Mouse (Mus musculus) limb, embryonic 13.5 days (tissue): ENCODE data around the gene Stx19. TPM values are rescaled to one million over a fixed set of nuclear protein-coding genes. Genes with fewer than 3 reads are reported as not detected.

Source experiments
- ATAC-seq: fragments of 200-750 bp; cut with Nextera tagmentation; 2 replicates; pipeline ENCODE4 v1.8.0; 2017; ENCODE audit warnings: low read depth, moderate number of reproducible peaks, moderate TSS enrichment; ENCODE audit not compliant: low FRiP score
- H3K27ac ChIP-seq: fragments of 300-500 bp; sonication (generic); 2 replicates; pipeline ENCODE4 v1.5.1; 2015; ENCODE audit warnings: inconsistent platforms, mild to moderate bottlenecking, moderate library complexity
- H3K27me3 ChIP-seq: fragments of 300-500 bp; sonication (generic); 2 replicates; pipeline ENCODE4 v1.6.1; 2015; ENCODE audit warnings: mild to moderate bottlenecking, inconsistent platforms
- H3K36me3 ChIP-seq: fragments of 300-500 bp; sonication (generic); 2 replicates; pipeline ENCODE4 v1.6.1; 2015; ENCODE audit warnings: inconsistent platforms, mild to moderate bottlenecking, moderate library complexity
- H3K4me1 ChIP-seq: fragments of 300-500 bp; sonication (generic); 2 replicates; pipeline ENCODE4 v1.6.1; 2015; ENCODE audit warnings: inconsistent platforms
- H3K4me2 ChIP-seq: fragments of 300-500 bp; sonication (generic); replicated peaks from 2 replicates; pipeline ENCODE4 v1.6.1; 2015; ENCODE audit warnings: inconsistent platforms, mild to moderate bottlenecking, moderate library complexity
- H3K4me3 ChIP-seq: fragments of 300-500 bp; sonication (generic); 2 replicates; pipeline ENCODE4 v1.5.1; 2015; ENCODE audit warnings: moderate library complexity, mild to moderate bottlenecking, inconsistent platforms
- H3K9ac ChIP-seq: fragments of 300-500 bp; sonication (generic); 2 replicates; pipeline ENCODE4 v1.6.1; 2015; ENCODE audit warnings: mild to moderate bottlenecking, inconsistent platforms
- H3K9me3 ChIP-seq: fragments of 300-500 bp; sonication (generic); 2 replicates; pipeline ENCODE4 v1.6.1; 2016; ENCODE audit warnings: inconsistent platforms
- WGBS: fragments of 180-500 bp; shearing (Covaris S2); methylation state at CpG from one replicate; pipeline ENCODE4 v1.1.7; 2015; 5-methylcytosine and 5-hydroxymethylcytosine counted together
- polyA plus RNA-seq: library from polyadenylated mRNA; unstranded; fragments of >200 nt; fragmentation: Nextera tagmentation; extraction: Ambion mirVana; gene quantifications from 2 replicates; pipeline ENCODE4 v1.2.1, GENCODE M21; 2015

Gene Stx19
- 1.00 and 1.1 TPM in 2 replicates for polyA plus RNA-seq

DNA sequence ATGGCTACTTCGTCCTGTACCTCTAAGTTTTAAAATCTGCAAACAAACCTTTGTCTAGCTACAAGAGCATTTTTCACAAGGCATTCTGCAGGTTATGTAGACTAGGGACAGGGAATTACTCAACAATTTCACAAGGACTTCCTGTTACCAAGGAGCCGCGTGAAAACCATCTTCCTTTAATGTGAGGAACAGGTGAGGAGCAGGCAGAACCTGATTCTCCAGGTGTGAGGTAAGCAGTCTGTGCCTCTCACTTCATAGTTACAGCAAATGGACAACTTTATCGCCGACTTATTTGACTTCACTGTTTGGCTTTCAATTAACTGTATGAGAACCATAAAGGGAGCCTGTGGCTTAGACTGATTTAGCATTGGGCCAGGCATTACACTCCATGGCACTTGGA lies at the start of gene Stx19:
Gene Stx19 (plus strand): TSS at position 186 of the 400 bp plus-strand sequence.
- H3K36me3 ChIP-seq, result peaks cover 3% of the 10 kb centered on the region; the same call in 1 of the 2 replicates
- no peak for ATAC-seq
- H3K9ac ChIP-seq, result no peak within 1 kb of the TSS
- H3K4me2 ChIP-seq, result no peak within 1 kb of the TSS
- H3K9me3 ChIP-seq, result no peaks in the 10 kb centered on the region
- H3K4me1 ChIP-seq, result no peaks in the 10 kb centered on the region
- H3K27ac ChIP-seq, result no peak within 1 kb of the TSS
- no peaks in the 10 kb centered on the region for H3K27me3 ChIP-seq
- WGBS, result 67% methylated on average over 5 of the region's 5 CpGs
- no peak within 1 kb of the TSS for H3K4me3 ChIP-seq

DNA sequence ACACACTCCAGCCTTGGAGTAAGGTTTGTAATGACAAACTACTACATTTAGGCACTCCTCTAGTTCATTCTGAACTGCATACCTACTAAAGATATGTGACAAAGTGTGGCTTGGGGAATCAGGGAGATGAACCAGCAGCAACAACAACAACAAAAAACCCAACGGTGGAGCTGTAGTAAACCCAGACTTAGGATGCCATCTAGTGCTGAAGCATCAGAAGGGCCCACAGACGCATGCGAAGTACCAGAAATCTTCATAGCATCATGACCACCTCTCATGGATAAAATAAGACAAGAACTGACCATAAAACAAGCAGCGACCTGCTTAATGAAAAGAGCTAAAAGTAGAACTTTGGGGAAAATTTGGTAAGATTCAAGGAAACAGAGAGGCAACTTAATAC lies 41.0 kb upstream of the Stx19 start:
- no peak overlapping the region for H3K4me3 ChIP-seq
- ATAC-seq, result no peak
- H3K9ac ChIP-seq, result no peak overlapping the region

DNA sequence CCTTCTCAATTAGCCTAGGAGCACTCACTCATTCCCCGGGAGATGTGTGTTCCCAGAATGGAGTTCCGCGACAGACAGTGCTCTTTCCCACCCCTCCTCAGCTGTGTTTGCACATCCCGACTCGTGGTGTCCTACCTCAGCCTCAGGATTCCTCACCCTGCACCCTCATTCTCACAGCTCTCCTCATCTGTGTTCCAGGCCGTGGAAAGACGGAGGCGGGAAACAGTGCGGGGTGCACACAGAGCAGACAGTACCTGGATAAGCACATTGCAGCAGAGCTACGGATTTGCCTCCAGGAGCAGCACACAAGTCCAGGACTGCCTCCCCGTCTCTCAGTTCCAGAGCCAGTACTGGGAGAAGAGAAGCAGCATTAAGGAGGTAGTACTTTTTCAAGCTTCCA lies 38.4 kb upstream of the Stx19 start:
- H3K9me3 ChIP-seq, result no peaks in the 10 kb centered on the region
- no peak overlapping the region for H3K27ac ChIP-seq
- H3K4me2 ChIP-seq, result no peak overlapping the region
- peaks cover 7% of the 10 kb centered on the region for H3K36me3 ChIP-seq
- no peak overlapping the region for H3K4me3 ChIP-seq
- H3K9ac ChIP-seq, result no peak overlapping the region
- H3K4me1 ChIP-seq, result peaks cover 10% of the 10 kb centered on the region
- H3K27me3 ChIP-seq, result 0 out of 2 replicates have a peak, but pooled peaks cover 3% of the 10 kb centered on the region
- 86% methylated on average over 11 of the region's 11 CpGs for WGBS
- no peak for ATAC-seq

More for the DNA sequence above, 41.0 kb upstream of the Stx19 start:
- Histone ChIP-seq H3K9me3 (no peaks in the 10 kb centered on the region), H3K4me1 (peaks cover 5% of the 10 kb centered on the region), H3K36me3 (peaks cover 7% of the 10 kb centered on the region; the same call in 1 of the 2 replicates), H3K27ac (no peak overlapping the region), H3K4me2 (no peak overlapping the region), H3K27me3 (no peaks in the 10 kb centered on the region)
- WGBS, result 77% methylated on average over 4 of the region's 4 CpGs

DNA sequence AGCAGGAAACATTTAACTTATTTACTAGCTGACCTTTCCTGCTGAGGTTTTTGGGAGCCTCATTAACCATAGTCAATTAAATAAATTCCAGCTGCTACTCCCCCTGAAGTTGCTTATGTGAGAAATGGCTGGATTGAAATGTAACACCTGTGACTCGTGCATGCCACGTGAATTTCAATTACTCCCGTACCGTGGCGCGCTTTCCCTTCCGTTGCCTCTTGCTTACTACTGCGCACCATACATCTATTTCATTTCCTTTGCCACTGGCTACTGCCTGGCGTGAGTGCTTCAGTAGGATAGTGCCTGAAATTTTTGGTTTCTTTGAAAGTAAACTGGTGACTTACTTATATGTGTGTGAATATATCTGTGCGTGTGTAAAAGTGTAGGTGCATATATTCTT lies 36.2 kb upstream of the Stx19 start:
- no peak overlapping the region for H3K4me3 ChIP-seq
- H3K9me3 ChIP-seq, result no peaks in the 10 kb centered on the region
- WGBS, result 16% methylated on average over 10 of the region's 10 CpGs
- no peak for ATAC-seq
- H3K27me3 ChIP-seq, result 0 out of 2 replicates have a peak, but pooled peaks cover 3% of the 10 kb centered on the region
- H3K9ac ChIP-seq, result no peak overlapping the region
- peaks cover 10% of the 10 kb centered on the region for H3K4me1 ChIP-seq
- H3K36me3 ChIP-seq, result peaks cover 7% of the 10 kb centered on the region
- no peak overlapping the region for H3K27ac ChIP-seq
- 0 out of 2 replicates have a peak overlapping the region, but pooled peaks have one; percentile 7 for H3K4me2 ChIP-seq

DNA sequence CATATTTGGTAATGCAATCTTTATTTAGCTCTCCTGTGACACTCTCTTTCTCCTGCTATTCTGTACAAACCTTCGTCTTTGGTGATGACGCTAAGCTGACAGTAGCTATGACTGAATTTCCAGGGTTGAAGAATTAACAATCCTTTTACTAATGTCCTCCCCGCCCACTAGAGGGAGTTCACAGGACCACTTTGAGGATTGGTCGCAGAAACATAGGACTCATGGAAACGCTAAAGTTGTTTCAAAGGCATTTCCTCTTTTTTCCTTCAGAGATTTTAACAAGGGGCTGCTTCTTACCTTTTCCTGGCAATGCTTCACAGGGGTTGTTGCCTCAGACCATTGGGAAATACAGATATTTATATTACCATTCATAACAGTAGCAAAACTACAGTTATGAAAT lies 32.2 kb upstream of the Stx19 start:
- no peak overlapping the region for H3K9ac ChIP-seq
- H3K27me3 ChIP-seq, result 0 out of 2 replicates have a peak, but pooled peaks cover 3% of the 10 kb centered on the region
- ATAC-seq, result no peak
- H3K9me3 ChIP-seq, result no peaks in the 10 kb centered on the region
- no peak overlapping the region for H3K4me3 ChIP-seq
- 60% methylated on average over 5 of the region's 5 CpGs for WGBS
- H3K27ac ChIP-seq, result no peak overlapping the region
- peaks cover 24% of the 10 kb centered on the region for H3K4me1 ChIP-seq
- H3K36me3 ChIP-seq, result no peaks in the 10 kb centered on the region; the same call in 1 of the 2 replicates
- no peak overlapping the region for H3K4me2 ChIP-seq

DNA sequence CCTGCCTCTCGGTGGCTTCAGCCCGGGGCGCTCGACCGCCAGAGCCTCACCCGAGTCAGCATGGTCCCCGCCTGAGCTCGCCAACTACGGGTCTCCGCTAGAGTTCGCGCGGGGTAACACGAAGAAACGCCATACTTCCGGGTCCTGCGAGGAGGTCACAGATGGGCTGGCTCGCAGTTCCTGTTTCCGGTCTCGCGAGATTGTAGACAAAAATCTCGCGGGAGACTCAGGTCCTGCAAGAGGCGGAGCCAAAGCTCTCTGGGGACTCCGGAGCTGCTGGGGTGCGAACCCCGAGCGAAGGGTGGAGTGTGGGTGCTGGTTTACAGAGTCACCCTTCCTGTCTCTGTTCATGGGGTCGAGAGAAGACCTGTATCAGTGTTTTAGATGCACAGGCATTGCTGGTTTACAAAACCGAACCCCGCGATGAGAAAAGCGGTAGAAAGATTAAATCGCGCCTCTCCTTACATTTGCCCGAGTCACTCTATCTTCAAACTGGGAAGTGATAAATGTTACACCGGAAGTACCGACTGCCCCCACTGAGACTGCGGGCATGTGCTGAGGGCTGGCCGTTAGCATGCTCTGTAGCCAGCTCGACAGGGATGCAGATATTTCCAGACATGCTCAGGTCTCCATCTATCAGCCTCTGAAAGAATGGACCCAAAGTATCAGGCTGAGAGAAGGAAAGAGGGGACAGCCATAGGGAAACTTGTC lies 27.7 kb upstream of the Stx19 start, which contains the start of gene Nsun3:
Gene Nsun3 (minus strand): TSS at position 198 of the 711 bp plus-strand sequence.
- no peaks in the 10 kb centered on the region for H3K27me3 ChIP-seq
- H3K4me1 ChIP-seq, result peaks cover 18% of the 10 kb centered on the region
- H3K9ac ChIP-seq, result peak within 1 kb of the TSS; percentile 84
- peak within 1 kb of the TSS; percentile 73 for H3K4me2 ChIP-seq
- H3K27ac ChIP-seq, result peak within 1 kb of the TSS; percentile 90
- peak within 1 kb of the TSS; percentile 77 for H3K4me3 ChIP-seq
- no peaks in the 10 kb centered on the region for H3K36me3 ChIP-seq
- ATAC-seq, result peak; percentile 98
- H3K9me3 ChIP-seq, result no peaks in the 10 kb centered on the region
- WGBS, result 2% methylated on average over 41 of the region's 41 CpGs

DNA sequence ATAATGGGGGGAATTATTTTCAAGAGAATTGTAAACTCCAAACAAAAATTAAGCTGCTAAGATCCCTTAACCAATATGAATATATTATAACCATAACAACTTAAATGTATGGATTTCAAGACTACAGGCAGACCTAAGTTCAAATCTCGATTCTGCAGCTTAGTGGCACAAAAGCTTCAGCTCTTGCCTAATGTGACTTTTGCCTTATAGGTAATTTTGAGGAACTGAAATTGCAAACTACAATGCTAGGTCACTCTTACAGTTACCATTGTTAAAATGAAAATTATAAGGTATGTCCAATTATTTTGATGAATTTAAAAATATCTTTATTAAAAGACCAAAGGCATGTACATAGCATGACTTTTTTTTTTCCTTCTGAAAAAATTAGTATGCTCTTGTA lies 17.9 kb upstream of the Stx19 start:
- WGBS, result 80% methylated on average over 1 of the region's 1 CpGs
- no peak for ATAC-seq
- H3K27me3 ChIP-seq, result no peaks in the 10 kb centered on the region
- no peak overlapping the region for H3K9ac ChIP-seq
- peaks cover 22% of the 10 kb centered on the region for H3K36me3 ChIP-seq
- H3K4me2 ChIP-seq, result no peak overlapping the region
- H3K27ac ChIP-seq, result no peak overlapping the region
- H3K4me3 ChIP-seq, result no peak overlapping the region
- no peaks in the 10 kb centered on the region for H3K4me1 ChIP-seq
- H3K9me3 ChIP-seq, result no peaks in the 10 kb centered on the region

DNA sequence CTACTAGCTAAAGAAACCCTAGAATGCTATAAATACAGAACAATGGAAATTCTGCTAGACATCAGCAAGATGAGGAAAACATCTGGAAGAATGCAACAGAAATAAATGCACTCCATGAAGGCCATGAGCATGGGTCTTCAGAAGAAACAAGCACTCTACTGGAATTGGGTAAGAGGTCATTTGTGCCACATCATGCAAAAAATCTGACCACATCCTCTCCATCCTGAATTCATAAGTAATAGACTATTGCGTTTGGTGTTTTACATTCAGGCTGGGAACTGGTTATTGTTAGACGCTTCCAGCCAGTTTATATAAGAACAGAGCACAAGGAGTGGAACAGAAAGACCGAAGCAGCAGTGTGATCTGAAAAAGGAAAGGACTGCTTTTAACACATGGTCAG lies 15.7 kb upstream of the Stx19 start:
- no peak for ATAC-seq
- no peak overlapping the region for H3K4me3 ChIP-seq

DNA sequence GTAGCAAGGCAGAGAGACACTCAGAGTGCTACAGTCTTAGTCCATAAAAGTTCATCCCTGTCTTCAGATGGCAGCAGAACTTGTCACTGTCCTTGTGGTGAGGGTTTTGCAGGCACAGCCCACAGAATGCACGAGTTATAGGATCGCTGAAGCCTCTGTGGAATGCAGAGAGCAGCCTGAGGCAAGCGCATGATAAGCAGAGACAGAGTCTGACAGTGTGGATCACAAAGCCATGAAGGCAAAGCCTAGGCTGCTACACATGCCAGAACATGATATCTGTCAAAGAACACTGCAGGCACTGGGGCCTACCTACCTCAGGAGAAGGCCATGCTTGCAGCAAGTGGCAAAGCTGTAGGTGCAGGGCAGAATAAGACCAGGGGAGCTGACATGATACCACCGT lies 15.1 kb upstream of the Stx19 start:
- H3K4me3 ChIP-seq, result no peak overlapping the region
- no peaks in the 10 kb centered on the region for H3K9me3 ChIP-seq
- H3K4me2 ChIP-seq, result no peak overlapping the region
- H3K36me3 ChIP-seq, result peaks cover 28% of the 10 kb centered on the region
- H3K27me3 ChIP-seq, result no peaks in the 10 kb centered on the region
- 79% methylated on average over 4 of the region's 4 CpGs for WGBS
- no peak overlapping the region for H3K9ac ChIP-seq
- ATAC-seq, result no peak; the same call in 1 of the 2 replicates
- no peaks in the 10 kb centered on the region for H3K4me1 ChIP-seq
- no peak overlapping the region for H3K27ac ChIP-seq

More for the DNA sequence above, 15.7 kb upstream of the Stx19 start:
- Histone ChIP-seq H3K4me2 (no peak overlapping the region), H3K27ac (no peak overlapping the region), H3K9ac (no peak overlapping the region), H3K27me3 (no peaks in the 10 kb centered on the region), H3K36me3 (peaks cover 23% of the 10 kb centered on the region), H3K4me1 (no peaks in the 10 kb centered on the region), H3K9me3 (no peaks in the 10 kb centered on the region)
- 81% methylated on average over 3 of the region's 3 CpGs for WGBS

DNA sequence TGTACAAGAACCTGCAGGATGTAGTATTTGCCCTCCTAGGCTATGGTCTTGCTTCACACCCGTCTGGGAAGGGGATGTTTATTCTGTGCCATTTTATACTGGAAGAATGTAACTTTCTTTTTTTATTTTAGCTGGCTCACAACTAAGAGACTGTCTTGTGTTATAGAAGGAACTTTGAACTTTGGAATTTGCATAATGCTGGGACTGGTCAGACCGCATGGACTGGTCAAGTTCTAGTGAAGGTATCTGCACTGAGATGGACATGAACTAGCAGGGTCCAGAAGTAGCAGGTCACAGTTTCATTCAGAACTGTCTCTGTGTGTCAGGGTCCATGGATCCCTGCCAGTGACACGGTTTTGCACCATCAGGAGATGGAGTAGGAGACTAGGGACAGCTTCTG lies 14.6 kb upstream of the Stx19 start:
- Histone ChIP-seq H3K27me3 (no peaks in the 10 kb centered on the region), H3K4me2 (no peak overlapping the region), H3K9ac (no peak overlapping the region), H3K27ac (no peak overlapping the region), H3K36me3 (peaks cover 31% of the 10 kb centered on the region), H3K4me3 (no peak overlapping the region), H3K4me1 (no peaks in the 10 kb centered on the region), H3K9me3 (no peaks in the 10 kb centered on the region)
- no peak for ATAC-seq
- 88% methylated on average over 3 of the region's 3 CpGs for WGBS

DNA sequence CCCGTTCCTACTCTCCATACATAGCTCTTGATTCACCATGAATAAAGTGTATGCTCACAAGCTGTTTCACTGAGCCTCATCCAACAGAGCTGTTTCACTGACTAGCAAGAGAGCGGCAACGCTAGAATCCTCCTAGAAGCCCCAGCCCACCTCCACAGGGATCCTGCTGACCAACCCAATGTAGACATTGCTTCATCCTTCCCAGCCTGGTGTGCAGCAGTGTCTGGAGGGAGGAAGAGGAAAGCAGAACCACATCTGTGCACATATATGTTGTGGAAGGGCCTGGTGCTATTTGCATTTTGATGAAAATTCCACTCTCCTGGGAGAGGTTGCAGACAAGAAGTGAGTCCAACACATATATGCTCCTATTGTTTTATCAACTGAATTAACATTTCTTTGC lies 9.9 kb upstream of the Stx19 start:
- Histone ChIP-seq H3K4me1 (peaks cover 12% of the 10 kb centered on the region), H3K27me3 (no peaks in the 10 kb centered on the region), H3K4me3 (no peak overlapping the region), H3K27ac (no peak overlapping the region), H3K36me3 (peaks cover 29% of the 10 kb centered on the region), H3K4me2 (no peak overlapping the region), H3K9me3 (no peaks in the 10 kb centered on the region), H3K9ac (no peak overlapping the region)
- 90% methylated on average over 3 of the region's 3 CpGs for WGBS
- no peak for ATAC-seq

DNA sequence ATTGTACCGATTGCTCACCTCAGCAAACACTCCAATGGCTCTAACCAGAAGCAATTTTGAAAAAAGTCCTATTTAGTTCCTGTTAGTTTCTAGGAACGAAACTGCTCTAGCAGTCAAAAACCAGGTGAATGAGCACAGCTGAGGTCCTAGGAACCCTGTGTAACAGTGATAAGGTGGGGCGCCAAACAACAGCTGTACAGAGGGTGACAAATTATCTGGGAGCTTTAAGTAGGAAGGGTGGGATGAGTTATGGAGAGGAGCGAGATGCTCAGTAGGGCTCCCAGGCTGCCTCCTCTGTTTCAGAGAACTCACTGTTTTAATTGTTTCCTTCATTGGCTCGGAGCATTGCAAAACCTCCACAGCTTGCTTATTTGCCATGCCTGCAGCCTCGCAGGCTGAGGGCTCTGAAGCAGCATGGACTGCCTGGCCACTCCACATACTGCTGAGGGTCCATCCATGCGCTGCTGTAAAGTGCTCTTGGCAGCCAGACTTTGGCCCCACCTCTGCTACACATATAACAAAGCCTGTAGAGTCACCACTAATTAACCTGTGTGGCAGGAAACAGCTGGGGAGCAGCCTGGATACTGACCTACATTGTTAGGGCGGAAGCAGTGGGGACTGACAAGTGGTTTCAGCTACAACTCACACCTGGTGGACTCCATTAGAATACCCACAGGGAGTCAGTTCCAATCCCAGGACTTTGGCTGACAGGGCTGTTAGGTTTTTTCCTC lies 7.1 kb upstream of the Stx19 start:
- H3K9me3 ChIP-seq, result no peaks in the 10 kb centered on the region
- 41% methylated on average over 8 of the region's 8 CpGs for WGBS
- H3K4me1 ChIP-seq, result peaks cover 12% of the 10 kb centered on the region
- no peak overlapping the region for H3K9ac ChIP-seq
- peaks cover 18% of the 10 kb centered on the region for H3K36me3 ChIP-seq
- H3K4me2 ChIP-seq, result no peak overlapping the region
- H3K27ac ChIP-seq, result 0 out of 2 replicates have a peak overlapping the region, but pooled peaks have one; percentile 22
- ATAC-seq, result peak; percentile 44; the same call in 1 of the 2 replicates
- no peaks in the 10 kb centered on the region for H3K27me3 ChIP-seq
- no peak overlapping the region for H3K4me3 ChIP-seq
